Mouse (Mus musculus): ENCODE results near the gene March6. TPM values are rescaled to one million over a fixed set of nuclear protein-coding genes. Genes with fewer than 3 reads are reported as not detected.

The March6 gene
- polyA plus RNA-seq, 1 experiment from 2014 or later = 26.0 TPM

DNA sequence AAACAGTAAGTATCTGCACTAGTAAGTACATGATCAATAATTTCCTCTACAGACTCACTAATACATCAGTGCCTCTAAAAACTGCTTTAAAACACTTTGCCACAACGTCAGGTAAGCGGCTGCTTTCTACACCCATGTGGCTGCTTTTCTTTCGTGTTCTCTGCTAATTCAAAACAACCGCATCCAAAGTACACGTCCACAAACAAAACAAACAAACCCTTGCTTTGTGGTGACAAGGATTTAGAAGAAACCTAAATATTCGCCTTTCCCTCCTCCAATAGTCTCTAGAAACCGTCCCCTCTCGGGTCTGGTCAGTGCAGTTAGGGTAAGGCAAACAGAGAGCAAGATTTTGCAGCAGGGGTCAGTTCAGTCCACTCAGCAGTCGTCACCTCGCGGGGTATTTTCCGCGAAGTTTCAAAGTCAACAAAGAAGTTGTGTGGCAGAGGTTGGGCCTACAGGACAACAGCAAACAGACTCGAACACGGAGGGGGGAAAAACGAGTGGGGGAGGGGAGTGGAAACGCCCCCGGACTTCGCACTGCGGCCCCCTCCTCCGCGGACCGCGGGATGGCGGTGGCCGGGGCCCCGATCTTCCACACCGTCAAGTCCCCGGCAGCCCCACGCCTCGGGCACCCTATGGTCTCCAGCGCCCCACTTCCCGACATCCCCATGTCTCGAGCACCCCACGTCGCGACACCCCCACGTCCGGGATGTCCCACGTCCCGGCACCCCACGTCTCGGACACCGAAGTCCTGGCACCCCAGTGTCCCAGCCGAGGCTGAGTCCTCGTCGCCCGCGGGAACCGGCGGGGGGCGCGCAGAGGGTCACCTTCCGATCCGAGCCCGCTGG lies 818 bp downstream of the March6 start:
- Histone ChIP-seq H3K27ac (peak overlapping the region; percentile 98), H3K4me1 (replicated peaks) (peaks cover 12% of the 10 kb centered on the region), H3K36me3 (no peaks in the 10 kb centered on the region), H3K27me3 (no peaks in the 10 kb centered on the region), H3K4me2 (peak overlapping the region; percentile 73), H3K4me3 (peak overlapping the region; percentile 77), H3K9ac (peak overlapping the region; percentile 80), H3K9me3 (replicated peaks) (no peaks in the 10 kb centered on the region)
- under 1% methylated on average over 56 of the region's 56 CpGs for WGBS
- peak; percentile 60 for ATAC-seq (replicated peaks; ENCODE audit: insufficient number of reproducible peaks, insufficient read depth, low FRiP score, low read depth)

DNA sequence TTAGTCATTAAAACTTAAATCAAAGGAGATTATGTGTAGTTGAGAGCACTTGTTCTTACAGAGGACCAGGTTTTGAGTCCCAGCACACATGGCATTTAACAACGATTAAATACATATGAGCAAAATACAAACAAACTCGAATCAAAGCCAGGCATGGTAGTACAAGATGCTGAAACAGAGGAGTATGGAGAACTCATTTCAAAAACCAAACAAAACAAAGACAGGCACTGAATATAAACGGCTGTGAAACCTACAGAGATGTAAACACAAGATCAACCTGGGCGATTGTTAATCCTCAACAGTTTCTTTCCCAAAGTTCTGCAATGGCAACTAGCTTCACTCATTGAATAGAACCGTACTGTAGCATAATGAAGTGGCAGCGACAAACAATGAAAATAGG lies 1.8 kb downstream of the March6 start:
- Histone ChIP-seq H3K36me3 (no peaks in the 10 kb centered on the region), H3K9ac (peak overlapping the region; percentile 80; the same call in 1 of the 2 replicates), H3K27ac (no peak overlapping the region), H3K4me1 (replicated peaks) (peaks cover 18% of the 10 kb centered on the region), H3K4me3 (peak overlapping the region; percentile 77), H3K27me3 (no peaks in the 10 kb centered on the region), H3K4me2 (peak overlapping the region; percentile 73), H3K9me3 (replicated peaks) (no peaks in the 10 kb centered on the region)
- no peak for ATAC-seq (replicated peaks; ENCODE audit: insufficient number of reproducible peaks, insufficient read depth, low FRiP score, low read depth)
- 39% methylated on average over 6 of the region's 6 CpGs for whole genome bisulfite sequencing

GRCm38 (mm10) chr15:31528477-31528876 lies 2.4 kb downstream of the March6 start:
- ATAC-seq (replicated peaks; ENCODE audit: insufficient number of reproducible peaks, insufficient read depth, low FRiP score, low read depth) = no peak
- Histone ChIP-seq H3K9ac (no peak overlapping the region), H3K4me3 (no peak overlapping the region), H3K9me3 (replicated peaks) (no peaks in the 10 kb centered on the region), H3K36me3 (no peaks in the 10 kb centered on the region), H3K4me1 (replicated peaks) (peaks cover 23% of the 10 kb centered on the region), H3K4me2 (no peak overlapping the region), H3K27ac (no peak overlapping the region), H3K27me3 (no peaks in the 10 kb centered on the region)
- WGBS = 94% methylated on average over 4 of the region's 4 CpGs

GRCm38 (mm10) chr15:31526463-31526862 lies 4.4 kb downstream of the March6 start:
- no peak overlapping the region for H3K4me3 ChIP-seq
- H3K36me3 ChIP-seq = no peaks in the 10 kb centered on the region
- WGBS = 84% methylated on average over 1 of the region's 1 CpGs
- no peaks in the 10 kb centered on the region for H3K27me3 ChIP-seq
- no peaks in the 10 kb centered on the region for H3K9me3 ChIP-seq (replicated peaks)
- ATAC-seq (replicated peaks; ENCODE audit: insufficient number of reproducible peaks, insufficient read depth, low FRiP score, low read depth) = no peak
- peaks cover 24% of the 10 kb centered on the region for H3K4me1 ChIP-seq (replicated peaks)
- H3K9ac ChIP-seq = no peak overlapping the region
- no peak overlapping the region for H3K4me2 ChIP-seq
- H3K27ac ChIP-seq = no peak overlapping the region

GRCm38 (mm10) chr15:31519000-31519399 lies 11.9 kb downstream of the March6 start:
- H3K4me2 ChIP-seq = no peak overlapping the region
- peaks cover 12% of the 10 kb centered on the region for H3K4me1 ChIP-seq (replicated peaks)
- no peak for ATAC-seq (replicated peaks; ENCODE audit: insufficient number of reproducible peaks, insufficient read depth, low FRiP score, low read depth)
- H3K36me3 ChIP-seq = no peaks in the 10 kb centered on the region
- H3K9ac ChIP-seq = no peak overlapping the region
- no peak overlapping the region for H3K4me3 ChIP-seq
- no peak overlapping the region for H3K27ac ChIP-seq
- 78% methylated on average over 5 of the region's 5 CpGs for WGBS
- no peaks in the 10 kb centered on the region for H3K9me3 ChIP-seq (replicated peaks)
- no peaks in the 10 kb centered on the region for H3K27me3 ChIP-seq

DNA sequence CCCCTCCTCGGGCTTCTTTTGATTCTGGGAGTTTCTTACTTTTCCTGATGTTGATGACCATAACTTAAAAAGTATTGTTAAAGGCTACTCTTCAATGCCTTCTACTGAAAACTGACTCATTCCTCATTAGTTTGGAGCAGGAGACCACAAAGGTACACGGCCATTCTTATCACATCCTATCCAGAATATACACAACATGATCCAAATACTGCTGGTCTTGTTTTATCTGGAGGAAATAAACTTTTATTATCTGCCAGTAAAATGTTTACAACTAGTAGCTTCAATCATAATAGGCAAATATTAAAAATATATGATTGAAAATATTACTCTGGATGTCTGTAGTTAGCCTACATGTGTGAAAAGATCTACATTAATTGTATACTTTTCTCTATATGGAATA lies 12.5 kb downstream of the March6 start:
- ATAC-seq (replicated peaks; ENCODE audit: insufficient number of reproducible peaks, insufficient read depth, low FRiP score, low read depth) = no peak
- Histone ChIP-seq H3K27ac (no peak overlapping the region), H3K4me3 (no peak overlapping the region), H3K9ac (no peak overlapping the region), H3K4me1 (replicated peaks) (peaks cover 7% of the 10 kb centered on the region; the same call in 1 of the 2 replicates), H3K4me2 (no peak overlapping the region), H3K36me3 (no peaks in the 10 kb centered on the region), H3K27me3 (no peaks in the 10 kb centered on the region), H3K9me3 (replicated peaks) (no peaks in the 10 kb centered on the region)
- 78% methylated on average over 2 of the region's 2 CpGs for WGBS

GRCm38 (mm10) chr15:31517186-31517585 lies 13.7 kb downstream of the March6 start:
- H3K9ac ChIP-seq = no peak overlapping the region
- no peaks in the 10 kb centered on the region for H3K36me3 ChIP-seq
- no peak overlapping the region for H3K4me2 ChIP-seq
- no peaks in the 10 kb centered on the region for H3K9me3 ChIP-seq (replicated peaks)
- no peaks in the 10 kb centered on the region for H3K27me3 ChIP-seq
- H3K4me3 ChIP-seq = no peak overlapping the region
- no peak overlapping the region for H3K27ac ChIP-seq
- WGBS = 83% methylated on average over 1 of the region's 1 CpGs
- ATAC-seq (replicated peaks; ENCODE audit: insufficient number of reproducible peaks, insufficient read depth, low FRiP score, low read depth) = no peak
- 0 out of 2 replicates have a peak, but pooled peaks cover 2% of the 10 kb centered on the region for H3K4me1 ChIP-seq (replicated peaks)

GRCm38 (mm10) chr15:31511795-31512194 lies 19.1 kb downstream of the March6 start:
- ATAC-seq (replicated peaks; ENCODE audit: insufficient number of reproducible peaks, insufficient read depth, low FRiP score, low read depth) = no peak
- Histone ChIP-seq H3K4me3 (no peak overlapping the region), H3K27me3 (no peaks in the 10 kb centered on the region), H3K27ac (no peak overlapping the region), H3K4me2 (no peak overlapping the region), H3K9ac (no peak overlapping the region), H3K4me1 (replicated peaks) (peaks cover 16% of the 10 kb centered on the region), H3K9me3 (replicated peaks) (no peaks in the 10 kb centered on the region), H3K36me3 (no peaks in the 10 kb centered on the region)
- 87% methylated on average over 1 of the region's 1 CpGs for WGBS

- Histone ChIP-seq H3K9ac (no peak overlapping the region), H3K4me2 (no peak overlapping the region), H3K36me3 (no peaks in the 10 kb centered on the region), H3K27me3 (no peaks in the 10 kb centered on the region), H3K9me3 (replicated peaks) (no peaks in the 10 kb centered on the region), H3K27ac (no peak overlapping the region), H3K4me3 (no peak overlapping the region), H3K4me1 (replicated peaks) (peaks cover 16% of the 10 kb centered on the region)
- no peak for ATAC-seq (replicated peaks; ENCODE audit: insufficient number of reproducible peaks, insufficient read depth, low FRiP score, low read depth)
Observed at GRCm38 (mm10) chr15:31511406-31511771, 19.5 kb downstream of the March6 start.

DNA sequence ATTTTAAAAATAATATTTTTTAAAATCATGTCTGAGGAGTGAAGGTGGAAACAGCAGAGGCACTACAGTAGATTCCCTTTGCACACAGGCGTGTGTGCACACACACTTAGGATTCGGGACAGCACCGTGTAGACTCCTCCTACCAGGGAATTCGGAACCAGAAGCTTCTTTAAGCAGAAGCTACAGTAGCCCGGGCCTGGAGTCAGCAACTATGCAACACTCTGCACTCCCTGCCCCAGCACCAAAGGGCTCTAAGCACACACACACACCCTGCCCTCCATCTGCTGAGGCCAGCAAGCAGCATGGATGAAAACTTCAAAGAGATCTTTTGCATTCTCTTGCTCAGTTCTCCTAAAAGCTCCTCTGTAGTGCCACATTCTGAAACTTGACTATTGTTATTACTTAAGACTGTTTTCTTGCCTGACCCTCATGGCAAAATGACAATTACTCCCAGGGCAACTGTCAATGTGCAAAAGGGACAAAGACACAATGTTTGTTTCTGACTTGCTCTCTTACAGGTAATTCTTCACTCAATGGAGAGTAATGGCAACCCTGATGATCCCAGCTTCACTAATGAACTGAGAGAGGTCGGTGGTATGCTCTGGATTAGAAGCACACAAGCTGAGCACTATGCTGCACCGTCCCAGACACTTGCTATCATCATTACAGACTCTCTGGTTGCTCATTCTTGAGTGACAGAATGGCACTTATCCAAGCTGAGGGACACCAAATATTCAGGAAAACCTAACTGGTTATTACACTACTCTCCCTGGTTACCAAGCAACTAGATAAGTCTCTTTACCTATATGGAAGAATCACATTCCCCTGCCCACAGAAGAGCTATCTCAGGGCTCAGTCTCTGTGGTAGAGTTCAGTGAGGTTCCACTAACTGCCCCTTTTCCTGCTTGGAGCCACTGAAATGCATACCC lies 20.1 kb downstream of the March6 start:
- no peaks in the 10 kb centered on the region for H3K27me3 ChIP-seq
- 53% methylated on average over 7 of the region's 7 CpGs for WGBS
- no peak overlapping the region for H3K4me2 ChIP-seq
- no peaks in the 10 kb centered on the region for H3K9me3 ChIP-seq (replicated peaks)
- peaks cover 16% of the 10 kb centered on the region for H3K4me1 ChIP-seq (replicated peaks)
- H3K27ac ChIP-seq = no peak overlapping the region
- H3K9ac ChIP-seq = no peak overlapping the region
- H3K4me3 ChIP-seq = no peak overlapping the region
- 0 out of 2 replicates have a peak, but pooled peaks cover 4% of the 10 kb centered on the region for H3K36me3 ChIP-seq
- ATAC-seq (replicated peaks; ENCODE audit: insufficient number of reproducible peaks, insufficient read depth, low FRiP score, low read depth) = no peak

DNA sequence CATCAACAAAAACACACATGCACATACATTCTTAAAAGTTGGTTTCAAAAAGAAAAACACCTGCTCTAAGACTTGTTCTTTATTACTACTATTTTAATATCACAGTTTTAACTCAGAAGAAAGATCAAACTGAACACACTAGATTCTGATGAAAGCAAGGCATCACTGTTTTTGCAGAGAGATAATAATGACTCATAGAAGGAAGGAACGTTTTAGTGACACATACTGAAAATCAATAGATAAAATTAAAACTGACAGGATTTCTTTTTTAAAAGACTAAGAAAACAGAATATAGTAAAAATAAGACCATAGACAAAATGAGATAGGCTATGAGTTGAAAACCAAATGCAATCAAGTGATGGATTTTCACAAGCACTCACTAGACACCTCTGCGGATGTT lies 25.8 kb downstream of the March6 start:
- peaks cover 24% of the 10 kb centered on the region; the same call in 1 of the 2 replicates for H3K36me3 ChIP-seq
- no peak overlapping the region for H3K27ac ChIP-seq
- no peak overlapping the region for H3K9ac ChIP-seq
- H3K27me3 ChIP-seq = no peaks in the 10 kb centered on the region
- no peak overlapping the region for H3K4me3 ChIP-seq
- no peaks in the 10 kb centered on the region; the same call in 1 of the 2 replicates for H3K4me1 ChIP-seq (replicated peaks)
- no peaks in the 10 kb centered on the region for H3K9me3 ChIP-seq (replicated peaks)
- 66% methylated on average over 2 of the region's 2 CpGs for WGBS
- no peak overlapping the region for H3K4me2 ChIP-seq
- no peak for ATAC-seq (replicated peaks; ENCODE audit: insufficient number of reproducible peaks, insufficient read depth, low FRiP score, low read depth)
